Mouse (Mus musculus) MEL (cell line): ENCODE measurements around the gene Pi4ka.

Experiments
- E2F4 ChIP-seq: IDR thresholded peaks from 2 replicates; pipeline ENCODE4 v1.6.1; 2011; ENCODE audit warnings: low read depth, low read length, improper control_type of control experiment, borderline replicate concordance
- POLR2A ChIP-seq, 2 experiments: IDR thresholded peaks; 2 replicates each; pipeline ENCODE4 v1.6.1; 2011 to 2012; ENCODE audit warnings: low read length in 2 of 2, mild to moderate bottlenecking in 2 of 2, control low read depth in 1 of 2, improper control_type of control experiment in 1 of 2, low read depth in 1 of 2, moderate library complexity in 1 of 2; ENCODE audit not compliant: control insufficient read depth in 1 of 2, insufficient read depth in 1 of 2, poor library complexity in 1 of 2
- ZKSCAN1 ChIP-seq: IDR thresholded peaks from 2 replicates; pipeline ENCODE4 v1.6.1; 2012; ENCODE audit warnings: low read depth, mild to moderate bottlenecking, inconsistent platforms, low read length, improper control_type of control experiment, moderate library complexity

GRCm38 (mm10) chr16:17258917-17259316 is 147.2 kb downstream of the Pi4ka start:
- TF ChIP-seq E2F4 (no peak), ZKSCAN1 (no peak), POLR2A (IDR thresholded peaks at IDR 0.05; ENCODE audit: control insufficient read depth in 1 of 2, insufficient read depth in 1 of 2, low read depth in 1 of 2, low read length in 2 of 2, poor library complexity in 1 of 2) (no peak)
